11 mouse cellular contexts compared by ENCODE assay signal in genomic region chr17:45873996-45874395, GRCm38 (mm10).
DNase-seq lines count a peak whose midpoint lies in the region; ATAC-seq lines count a peak whose summit lies in the region.
"Had no signal": no experiment of that assay in that cellular context is flagged by ENCODE, and none has a peak within 500 bp of the region (broad histone marks: within the 10 kb centered on the region; RNA-seq: fewer than 3 reads in every experiment).

No protein-coding gene starts in this region.

- peaks cover 11% of the 10 kb centered on the region for H3K27me3 ChIP-seq in lung, embryonic 16.5 days (ENCODE audit: control insufficient read depth, insufficient read depth, low read depth, low read length)
- H3K27me3 ChIP-seq in forebrain, embryonic 14.5 days (replicated peaks; ENCODE audit: control insufficient read depth, insufficient read depth, low read length), result no peaks in the 10 kb centered on the region
- peaks cover 40% of the 10 kb centered on the region for H3K27me3 ChIP-seq in limb, embryonic 13.5 days
- peaks cover 6% of the 10 kb centered on the region; the same call in 1 of the 2 replicates for H3K27me3 ChIP-seq in stomach, embryonic 16.5 days (ENCODE audit: control insufficient read depth, insufficient read depth, low read length)

- H3K4me1 ChIP-seq in lung, embryonic 16.5 days (replicated peaks; ENCODE audit: control insufficient read depth, insufficient read depth, low read length), result peaks cover 28% of the 10 kb centered on the region
- peaks cover 23% of the 10 kb centered on the region for H3K4me1 ChIP-seq in forebrain, embryonic 14.5 days (ENCODE audit: control insufficient read depth, insufficient read depth, low read length)
- H3K4me1 ChIP-seq in limb, embryonic 13.5 days, result peaks cover 51% of the 10 kb centered on the region
- H3K4me1 ChIP-seq in stomach, embryonic 16.5 days (ENCODE audit: control insufficient read depth, insufficient read depth, low read length), result peaks cover 26% of the 10 kb centered on the region

- no peak overlapping the region for H3K27ac ChIP-seq in lung, embryonic 16.5 days (ENCODE audit: low read length)
- peak overlapping the region; percentile 77 for H3K27ac ChIP-seq in forebrain, embryonic 14.5 days (ENCODE audit: low read depth, low read length)
- H3K27ac ChIP-seq in limb, embryonic 13.5 days, result no peak overlapping the region
- H3K27ac ChIP-seq in stomach, embryonic 16.5 days (ENCODE audit: low read length), result peak overlapping the region; percentile 5; the same call in 1 of the 2 replicates

- no peaks in the 10 kb centered on the region for H3K36me3 ChIP-seq in lung, embryonic 16.5 days (ENCODE audit: control insufficient read depth, insufficient read depth, low read length)
- H3K36me3 ChIP-seq in forebrain, embryonic 14.5 days (ENCODE audit: control insufficient read depth, insufficient read depth, low read length), result no peaks in the 10 kb centered on the region
- H3K36me3 ChIP-seq in limb, embryonic 13.5 days, result no peaks in the 10 kb centered on the region
- no peaks in the 10 kb centered on the region for H3K36me3 ChIP-seq in stomach, embryonic 16.5 days (ENCODE audit: control insufficient read depth, insufficient read depth, low read length)

- peaks cover 5% of the 10 kb centered on the region for H3K9me3 ChIP-seq in lung, embryonic 16.5 days (ENCODE audit: control insufficient read depth, low read length)
- H3K9me3 ChIP-seq in forebrain, embryonic 14.5 days (replicated peaks; ENCODE audit: control insufficient read depth, low read length), result no peaks in the 10 kb centered on the region
- no peaks in the 10 kb centered on the region for H3K9me3 ChIP-seq in limb, embryonic 13.5 days
- no peaks in the 10 kb centered on the region for H3K9me3 ChIP-seq in stomach, embryonic 16.5 days (replicated peaks; ENCODE audit: control insufficient read depth, low read length)

- H3K9ac ChIP-seq in lung, embryonic 16.5 days (ENCODE audit: low read length), result peak overlapping the region; percentile 11; the same call in 1 of the 2 replicates
- H3K9ac ChIP-seq in forebrain, embryonic 14.5 days (ENCODE audit: low read length), result peak overlapping the region; percentile 56
- no peak overlapping the region for H3K9ac ChIP-seq in limb, embryonic 13.5 days
- H3K9ac ChIP-seq in stomach, embryonic 16.5 days (ENCODE audit: low read length), result 0 out of 2 replicates have a peak overlapping the region, but pooled peaks have one; percentile 7

- no peak for ATAC-seq in lung, embryonic 16.5 days (ENCODE audit: low read depth)
- ATAC-seq in forebrain, embryonic 14.5 days, result peak; percentile 65
- ATAC-seq in limb, embryonic 13.5 days (ENCODE audit: low FRiP score, low read depth), result no peak
- ATAC-seq in stomach, embryonic 16.5 days (ENCODE audit: insufficient read depth, low FRiP score), result no peak
- ATAC-seq in activated CD4-positive, CD25-positive, alpha-beta regulatory T cell, adult 4 months, result no peak

- DNase-seq in lung, adult 18-20 months, result no peak
- no peak for DNase-seq in forebrain, embryonic 14.5 days (ENCODE audit: low spot score)
- no peak for DNase-seq in adrenal gland, postnatal 25 days
- no peak for DNase-seq in gastrocnemius, postnatal 10 days
- DNase-seq: cerebellum, adult 2 months; kidney, postnatal 36 days; thymus, postnatal 36 days had no signal

- no peak overlapping the region for H3K4me3 ChIP-seq in lung, embryonic 16.5 days (ENCODE audit: low read length)
- H3K4me3 ChIP-seq in forebrain, embryonic 14.5 days (ENCODE audit: low read depth, low read length), result no peak overlapping the region
- H3K4me3 ChIP-seq in limb, embryonic 13.5 days, result no peak overlapping the region
- H3K4me3 ChIP-seq in stomach, embryonic 16.5 days (replicated peaks; ENCODE audit: low read length), result no peak overlapping the region

- WGBS in lung, embryonic 16.5 days, result 27% methylated on average over 8 of the region's 8 CpGs
- WGBS in forebrain, embryonic 14.5 days, result 10% methylated on average over 8 of the region's 8 CpGs
- 12% methylated on average over 8 of the region's 8 CpGs for WGBS in limb, embryonic 13.5 days
- 27% methylated on average over 8 of the region's 8 CpGs for WGBS in stomach, embryonic 16.5 days

- H3K4me2 ChIP-seq in lung, embryonic 16.5 days (ENCODE audit: low read depth, low read length), result peak overlapping the region; percentile 28
- peak overlapping the region; percentile 42 for H3K4me2 ChIP-seq in forebrain, embryonic 14.5 days (ENCODE audit: low read length)
- H3K4me2 ChIP-seq in limb, embryonic 13.5 days (replicated peaks), result peak overlapping the region; percentile 51
- peak overlapping the region; percentile 14 for H3K4me2 ChIP-seq in stomach, embryonic 16.5 days (ENCODE audit: low read depth, low read length)

Comparison
In these comparisons a context has a peak if more than half of its experiments do, and no peak if none do; other contexts are left out.
1. H3K27ac ChIP-seq: peak in forebrain, embryonic 14.5 days (single experiment) and stomach, embryonic 16.5 days (single experiment); none in lung, embryonic 16.5 days (single experiment) and limb, embryonic 13.5 days (single experiment).
2. Peak in every context shown above with its lines, with median percentiles within 50 percentile points of each other: H3K4me2 ChIP-seq.